Mouse (Mus musculus): Measurements from ENCODE around the gene AA467197.
A peak's percentile ranks its signal among the peaks of the same experiment; 100 is the strongest.

The AA467197 gene

DNA sequence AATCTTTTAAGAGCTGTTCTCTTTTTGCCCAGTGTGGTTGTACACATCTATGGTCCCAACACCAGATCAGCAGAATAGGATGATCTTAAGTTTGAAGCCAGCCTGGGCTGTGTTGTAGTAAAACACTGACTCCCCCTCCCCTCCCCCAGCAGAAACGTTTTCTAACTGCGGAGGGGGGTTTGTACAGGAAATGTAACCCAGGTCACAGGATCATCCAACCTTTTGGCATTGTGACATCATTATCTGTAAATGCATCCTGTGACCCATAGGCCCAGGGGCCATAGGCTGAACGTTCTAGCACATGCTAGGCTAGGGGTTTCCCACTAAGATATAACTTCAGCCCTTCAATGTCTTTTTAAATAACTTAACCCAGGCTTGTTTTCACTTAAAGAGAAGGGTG is at the start of gene AA467197:
Gene AA467197 (plus strand): TSS at position 301 of the 400 bp plus-strand sequence.
- DNase-seq (ENCODE audit: low spot score) = no peak

DNA sequence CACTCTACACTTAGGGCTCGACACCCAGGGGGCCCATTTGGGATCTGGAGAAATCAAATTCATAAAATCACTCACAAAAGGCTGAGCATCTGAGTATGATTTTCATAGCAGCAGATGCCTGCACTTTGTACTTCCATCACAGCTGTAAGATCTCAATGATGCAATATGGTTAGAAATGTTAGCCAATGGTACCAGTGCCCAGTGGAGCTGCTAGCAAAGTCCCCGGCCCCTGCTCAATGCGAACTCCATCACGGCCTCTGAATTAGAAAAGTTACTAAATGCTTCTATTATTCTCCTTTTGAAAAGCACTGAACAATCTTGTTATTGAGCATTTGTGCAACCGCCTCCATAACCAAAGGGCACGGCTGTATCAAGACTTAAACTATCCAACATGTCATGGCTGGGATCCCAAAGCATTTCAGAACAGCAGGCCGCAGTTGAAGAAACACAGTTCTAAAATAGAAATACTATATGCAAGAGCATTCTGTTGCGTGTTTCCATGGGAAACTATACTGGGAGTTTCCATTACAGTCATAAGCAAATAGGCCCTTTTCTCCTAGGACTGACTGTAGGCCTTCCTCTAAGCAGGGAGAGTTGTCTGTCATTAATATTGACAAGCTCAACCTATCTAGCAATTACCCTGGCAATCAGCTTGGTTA is 48.8 kb upstream of the AA467197 start:
- DNase-seq (ENCODE audit: low spot score) = peak; percentile 19

DNA sequence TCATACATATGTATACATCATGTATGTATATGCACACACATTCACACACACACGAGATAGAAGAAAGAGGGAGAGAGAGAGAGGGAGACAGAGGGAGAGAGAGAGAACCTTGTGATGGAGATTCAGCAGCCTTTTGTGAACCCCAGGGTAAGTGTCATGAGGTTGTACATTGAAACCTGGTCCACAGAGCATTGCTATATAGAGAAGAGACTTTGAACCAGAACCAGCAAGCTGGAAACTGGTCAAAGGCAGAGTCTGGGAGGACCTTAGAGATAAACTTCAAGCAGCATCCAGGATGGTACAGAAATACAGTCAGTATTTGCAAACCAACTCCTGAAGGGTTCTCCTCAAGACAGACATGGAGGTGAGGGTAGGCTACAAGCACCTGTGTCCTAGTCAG is 46.4 kb upstream of the AA467197 start:
- no peak for DNase-seq (ENCODE audit: low spot score)

DNA sequence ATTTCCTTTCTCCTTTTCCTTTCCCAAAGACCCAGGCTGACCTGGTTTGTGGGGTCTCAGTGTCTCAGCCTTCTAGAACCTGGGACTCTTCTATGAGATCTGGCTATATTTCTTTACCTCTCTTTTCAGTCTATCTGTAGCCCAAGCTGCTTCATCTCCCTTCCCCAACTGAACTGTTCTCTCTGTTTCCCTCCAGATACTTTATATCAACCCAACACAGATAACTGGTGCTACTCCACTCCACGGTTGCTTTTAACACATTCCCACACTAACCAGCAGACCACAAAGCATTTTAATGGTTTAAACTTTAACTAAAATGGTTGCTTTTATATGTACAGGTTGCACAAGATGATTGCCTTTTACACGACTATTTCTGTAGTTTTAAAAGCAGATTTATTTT is 45.6 kb upstream of the AA467197 start:
- no peak for DNase-seq (ENCODE audit: low spot score)

DNA sequence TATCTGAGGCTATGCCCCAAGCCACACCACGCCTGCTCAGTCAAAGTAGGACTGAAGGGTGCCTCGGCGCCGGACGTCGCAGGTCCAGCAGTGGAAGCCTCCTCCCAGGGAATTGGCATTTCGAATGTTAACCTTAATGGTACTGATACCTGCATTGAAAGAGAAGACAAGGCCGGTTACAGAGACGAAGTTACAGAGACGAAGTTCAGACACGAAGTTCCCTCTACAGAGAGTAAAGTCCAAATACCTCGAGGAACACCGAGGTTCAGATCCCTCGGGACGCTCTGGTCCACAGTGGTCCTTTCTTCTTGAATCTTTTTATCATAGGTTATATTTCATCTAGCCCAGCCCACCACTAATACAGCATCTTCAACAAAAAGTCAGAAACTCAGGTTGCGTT is 41.3 kb upstream of the AA467197 start:
- no peak for DNase-seq (ENCODE audit: low spot score)

DNA sequence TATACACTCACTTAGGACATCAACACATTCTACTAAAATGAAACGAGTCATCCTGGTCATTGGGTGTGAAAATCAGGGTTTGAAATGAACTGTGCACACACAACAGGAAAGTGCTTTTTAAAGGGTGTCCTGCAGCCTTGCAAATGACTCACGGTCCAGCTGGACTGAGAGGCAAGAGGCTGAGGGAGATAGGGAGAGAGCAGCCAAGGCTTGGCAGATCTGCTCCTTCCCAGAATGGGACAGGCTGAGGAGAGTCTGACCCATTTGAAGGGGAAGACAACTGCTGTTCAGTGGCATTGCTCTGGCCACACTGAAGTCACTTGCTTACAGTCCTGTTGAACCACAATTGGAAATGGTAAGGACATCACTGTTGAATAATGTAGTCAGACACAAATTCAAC is 37.0 kb upstream of the AA467197 start:
- DNase-seq (ENCODE audit: low spot score) = no peak

DNA sequence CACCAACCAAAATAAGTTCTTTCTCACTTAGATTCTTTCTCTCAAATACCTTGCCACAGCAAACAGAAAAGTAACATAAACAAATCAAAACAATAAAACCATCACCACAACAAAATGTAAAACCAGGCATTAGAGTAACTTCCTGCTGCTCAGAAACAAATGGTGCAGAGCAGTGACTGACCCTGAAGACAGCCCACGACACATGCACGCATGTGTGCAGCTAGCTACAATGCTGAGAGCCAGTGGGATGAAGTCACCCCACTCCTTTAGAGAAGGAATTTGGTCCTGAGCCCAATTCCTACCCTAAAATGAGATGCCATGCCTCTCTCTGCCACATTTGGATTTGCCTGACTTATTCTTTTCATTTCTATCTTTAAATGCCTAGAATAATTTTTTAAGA is 35.4 kb upstream of the AA467197 start:
- no peak for DNase-seq (ENCODE audit: low spot score)

DNA sequence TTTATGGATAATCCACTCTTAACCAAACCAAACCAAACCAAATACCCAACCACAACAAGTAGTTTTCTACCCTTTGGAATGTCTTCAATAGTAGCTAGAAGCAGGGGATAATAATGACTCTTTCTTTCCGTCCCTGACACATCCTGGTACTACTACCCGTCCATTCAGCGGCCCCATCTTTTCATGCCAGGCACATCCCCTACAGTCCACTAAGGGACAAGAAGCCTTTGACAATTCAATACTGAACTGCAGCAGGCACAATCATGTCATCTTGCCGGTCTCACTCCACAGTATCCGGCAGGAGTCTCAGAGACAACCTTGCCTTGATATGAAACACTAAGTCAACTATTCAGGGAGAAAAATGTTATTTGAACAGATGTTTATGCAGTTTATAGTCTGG is 31.0 kb upstream of the AA467197 start:
- DNase-seq (ENCODE audit: low spot score) = no peak

DNA sequence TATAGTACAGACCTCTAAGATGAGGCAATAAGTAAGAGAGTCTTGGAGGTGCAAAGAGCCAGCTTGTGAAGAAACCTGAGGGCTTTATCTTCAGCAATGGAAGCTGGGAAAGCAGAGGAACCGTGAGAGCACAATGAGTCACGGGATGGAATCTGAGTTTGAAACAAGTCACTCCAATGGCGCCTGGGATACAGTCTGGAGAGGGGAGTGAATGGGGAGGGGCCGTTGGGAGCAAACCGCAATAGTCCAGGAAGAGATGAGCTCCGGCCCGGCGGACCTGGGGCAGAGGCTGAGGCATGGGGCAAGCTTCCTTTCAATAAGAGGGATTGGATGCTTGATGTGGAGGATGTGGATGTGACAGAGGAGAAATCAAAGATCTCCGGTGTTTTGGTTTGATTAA is 28.0 kb upstream of the AA467197 start:
- DNase-seq (ENCODE audit: low spot score) = no peak

DNA sequence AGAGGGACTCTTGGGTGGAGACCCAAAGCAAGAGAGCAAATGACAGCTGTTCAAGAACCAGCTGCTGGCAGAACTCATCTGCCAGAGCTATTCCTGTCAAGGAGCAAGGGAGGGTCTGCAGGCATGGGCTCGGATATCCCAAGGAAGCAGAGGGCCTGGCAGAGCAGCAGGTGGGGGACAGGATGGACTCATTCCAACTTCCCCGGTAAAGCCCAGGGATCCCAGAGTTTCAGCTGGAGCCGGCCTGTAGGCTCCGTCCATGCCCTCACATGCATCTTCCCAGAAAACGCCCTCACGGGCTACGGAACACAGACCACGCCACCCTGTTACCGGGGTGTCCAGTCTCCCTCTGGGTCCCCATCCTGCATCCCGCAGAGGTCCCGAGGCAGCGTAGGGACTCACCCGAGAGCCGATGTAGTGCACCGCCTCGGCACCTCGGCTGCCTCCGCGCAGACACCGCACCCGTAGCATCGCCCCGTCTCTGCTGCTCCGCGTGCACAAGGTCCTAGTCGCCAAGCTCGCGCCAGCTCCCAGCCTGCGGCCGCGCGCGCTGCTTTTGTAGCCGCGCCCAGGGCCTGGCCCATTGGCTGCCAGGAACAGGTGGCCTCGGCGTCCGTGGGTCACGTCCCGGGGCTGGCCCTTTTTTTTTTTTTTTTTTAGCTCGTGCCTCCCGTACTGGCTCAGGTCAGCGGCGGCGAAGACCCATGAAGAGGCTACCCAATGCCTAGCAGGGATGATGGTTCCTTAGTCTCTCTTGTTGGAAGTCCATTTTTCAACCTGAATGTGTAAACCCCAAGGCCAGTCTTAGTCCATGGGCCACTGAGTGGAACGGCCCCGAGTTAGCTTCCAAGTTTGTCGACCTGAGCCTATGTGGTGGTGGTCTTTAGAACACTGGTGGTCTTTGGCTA is 25.8 kb upstream of the AA467197 start, which contains the start of gene Gatm:
Gene Gatm (minus strand): TSS at position 558 of the 908 bp plus-strand sequence.
- DNase-seq (ENCODE audit: low spot score) = no peak

DNA sequence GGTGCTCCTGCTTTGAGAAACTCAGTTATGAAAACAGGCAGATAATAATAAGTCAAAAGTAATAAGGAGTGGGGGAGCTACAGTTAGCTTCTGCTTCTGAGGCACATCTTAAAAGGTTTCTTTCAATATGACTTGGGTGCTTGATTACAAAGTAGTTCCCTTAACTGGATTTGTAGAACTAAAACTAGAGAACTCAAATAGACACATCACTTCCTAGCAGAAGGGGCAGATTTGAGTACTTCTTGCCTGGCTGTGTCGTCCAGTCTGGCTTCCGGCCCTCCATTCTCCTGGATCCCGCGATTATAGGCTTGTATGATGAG is 25.2 kb upstream of the AA467197 start:
- DNase-seq (ENCODE audit: low spot score) = no peak

DNA sequence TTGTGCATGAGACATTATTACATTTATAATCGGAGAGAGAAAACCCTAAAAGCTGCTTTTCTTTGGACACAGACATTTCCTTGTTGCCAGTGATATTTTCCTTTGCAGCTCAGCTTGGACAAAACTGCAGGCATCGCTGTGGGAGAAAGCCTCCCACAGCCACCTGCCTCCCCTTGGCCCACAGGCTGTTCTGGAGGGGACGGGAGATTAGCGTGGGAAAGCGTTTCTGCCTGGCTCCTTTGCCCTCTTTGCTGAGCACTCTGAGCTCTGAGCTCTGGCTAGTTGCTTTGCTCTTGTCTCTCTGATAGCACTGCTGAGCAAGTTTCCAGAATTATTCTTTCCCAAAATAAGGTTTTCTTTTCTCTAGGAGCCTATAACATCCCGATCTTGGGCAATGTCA is 20.5 kb upstream of the AA467197 start:
- no peak for DNase-seq (ENCODE audit: low spot score)

DNA sequence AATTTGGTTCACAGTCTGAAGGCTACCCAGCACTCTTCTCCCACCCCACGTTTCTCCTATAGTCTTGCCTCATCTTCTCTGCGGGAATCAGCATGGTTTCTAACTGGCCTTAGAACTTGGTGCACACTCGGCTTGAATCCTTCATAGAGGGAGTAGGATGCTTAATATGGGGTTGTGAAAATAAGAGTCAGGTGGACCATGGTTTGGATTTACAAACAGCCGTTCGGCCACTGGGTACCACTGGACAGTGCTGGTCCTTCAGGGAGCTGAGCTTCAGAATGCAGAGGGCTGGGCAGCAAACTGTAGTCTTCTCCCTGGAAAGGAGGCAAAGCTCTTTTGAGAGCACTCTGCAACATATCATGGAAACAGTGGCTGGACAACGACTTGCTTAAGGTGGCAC is 19.0 kb upstream of the AA467197 start:
- no peak for DNase-seq (ENCODE audit: low spot score)

DNA sequence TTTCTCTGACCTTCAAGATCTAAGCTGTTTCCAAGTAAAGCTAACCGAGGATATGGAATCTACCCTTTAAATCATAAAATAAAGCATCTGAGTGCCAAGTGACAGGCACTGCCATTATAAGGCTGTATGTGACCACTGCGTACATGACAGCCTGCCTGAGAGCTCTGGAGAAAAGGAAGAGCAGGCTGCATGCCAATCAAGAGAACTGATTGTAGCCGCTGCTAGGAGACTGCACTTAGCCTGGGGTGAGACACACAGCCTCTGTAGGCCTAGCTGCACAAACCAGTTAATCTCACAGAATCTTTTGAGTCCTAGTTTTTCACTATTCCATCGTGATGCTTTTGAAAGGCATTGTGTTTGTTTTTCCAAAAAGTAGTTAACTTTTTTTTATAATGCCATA is 18.1 kb upstream of the AA467197 start:
- DNase-seq (ENCODE audit: low spot score) = no peak

DNA sequence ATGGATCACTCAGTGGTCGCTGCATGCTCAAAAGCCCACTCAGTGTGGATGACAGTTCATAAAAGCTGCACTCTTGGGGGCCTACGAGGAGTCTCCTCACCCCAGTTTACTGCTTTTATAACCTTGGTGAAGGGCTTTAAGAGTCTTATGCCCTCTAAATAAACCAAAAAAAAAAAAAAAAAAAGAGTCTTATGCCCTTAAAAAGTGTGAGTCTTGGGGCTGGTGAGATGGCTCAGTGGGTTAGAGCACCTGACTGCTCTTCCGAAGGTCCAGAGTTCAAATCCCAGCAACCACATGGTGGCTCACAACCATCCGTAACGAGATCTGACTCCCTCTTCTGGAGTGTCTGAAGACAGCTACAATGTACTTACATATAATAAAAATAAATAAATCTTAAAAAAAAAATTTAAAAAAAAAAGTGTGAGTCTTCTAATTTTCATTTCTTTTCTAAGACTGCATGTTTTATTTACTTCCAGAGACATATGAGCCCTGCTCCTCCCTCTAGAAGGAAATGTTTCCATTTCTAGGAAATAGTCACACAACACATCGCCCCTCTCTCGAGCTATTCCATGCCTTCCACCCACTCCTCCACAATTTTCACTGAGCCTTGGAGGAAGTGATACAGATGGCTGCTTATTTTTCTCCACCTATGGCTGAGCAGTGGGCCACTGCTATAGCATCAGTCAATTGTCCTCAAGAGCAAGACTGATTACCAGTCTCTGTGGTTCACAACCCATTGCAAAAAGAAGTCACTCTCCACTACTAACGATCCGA is 15.3 kb upstream of the AA467197 start:
- DNase-seq (ENCODE audit: low spot score) = no peak

DNA sequence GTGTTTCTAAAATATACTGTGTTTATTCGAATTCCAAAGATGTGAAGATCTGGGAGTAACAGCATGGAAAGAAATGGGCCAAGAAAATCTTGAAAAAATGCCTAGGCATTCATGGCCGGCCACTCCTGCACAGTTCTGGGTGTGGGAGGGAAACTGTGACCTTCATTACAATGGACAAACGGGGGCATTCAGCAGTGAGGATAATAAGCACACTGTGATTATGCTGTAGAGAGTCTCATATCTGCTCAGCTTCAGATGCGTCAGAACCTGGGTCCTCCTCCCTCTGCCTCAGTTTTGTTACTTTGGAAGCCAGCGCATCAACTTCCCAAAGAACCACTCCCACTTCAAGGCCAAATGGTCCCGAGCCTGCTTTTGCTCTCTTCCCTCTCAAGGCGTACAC is 10.9 kb upstream of the AA467197 start:
- no peak for DNase-seq (ENCODE audit: low spot score)

DNA sequence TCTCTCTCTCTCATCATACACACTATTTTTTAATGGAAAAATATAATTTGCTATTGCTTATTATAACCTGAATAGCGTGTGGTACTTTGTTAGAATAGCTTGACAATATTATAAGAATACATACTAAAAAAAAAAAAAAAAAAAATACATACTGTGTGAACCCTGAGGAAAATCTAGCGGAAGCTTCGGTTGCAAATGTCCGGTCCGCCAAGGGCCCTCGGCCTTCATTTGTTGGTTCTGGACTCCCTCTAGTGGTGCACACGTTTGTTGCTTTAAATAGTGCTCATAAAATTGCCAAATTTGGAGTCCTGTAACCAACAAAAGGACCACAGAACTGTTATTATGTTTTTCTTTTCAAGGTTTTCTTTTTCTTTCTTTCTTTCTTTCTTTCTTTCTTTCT is 7.8 kb upstream of the AA467197 start:
- DNase-seq (ENCODE audit: low spot score) = peak; percentile 88

DNA sequence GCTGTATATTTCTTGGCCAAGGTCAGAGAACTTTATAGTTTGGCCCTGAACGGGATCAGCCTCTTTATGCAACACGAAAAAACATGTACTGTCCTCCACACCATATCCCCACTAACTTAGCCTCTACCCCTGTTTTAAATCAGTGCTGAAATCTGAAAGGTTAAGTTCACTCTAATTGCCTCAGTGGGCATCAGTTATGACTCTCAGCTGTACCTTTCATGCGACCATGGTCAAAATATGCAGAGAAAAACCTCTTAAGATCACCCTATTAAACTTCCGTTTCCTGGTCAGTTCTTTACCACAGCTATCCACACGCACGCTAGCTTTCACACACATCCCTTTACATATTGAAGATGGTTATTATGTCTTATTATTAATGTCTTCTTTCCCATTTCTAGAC is 6.9 kb upstream of the AA467197 start:
- DNase-seq (ENCODE audit: low spot score) = no peak

DNA sequence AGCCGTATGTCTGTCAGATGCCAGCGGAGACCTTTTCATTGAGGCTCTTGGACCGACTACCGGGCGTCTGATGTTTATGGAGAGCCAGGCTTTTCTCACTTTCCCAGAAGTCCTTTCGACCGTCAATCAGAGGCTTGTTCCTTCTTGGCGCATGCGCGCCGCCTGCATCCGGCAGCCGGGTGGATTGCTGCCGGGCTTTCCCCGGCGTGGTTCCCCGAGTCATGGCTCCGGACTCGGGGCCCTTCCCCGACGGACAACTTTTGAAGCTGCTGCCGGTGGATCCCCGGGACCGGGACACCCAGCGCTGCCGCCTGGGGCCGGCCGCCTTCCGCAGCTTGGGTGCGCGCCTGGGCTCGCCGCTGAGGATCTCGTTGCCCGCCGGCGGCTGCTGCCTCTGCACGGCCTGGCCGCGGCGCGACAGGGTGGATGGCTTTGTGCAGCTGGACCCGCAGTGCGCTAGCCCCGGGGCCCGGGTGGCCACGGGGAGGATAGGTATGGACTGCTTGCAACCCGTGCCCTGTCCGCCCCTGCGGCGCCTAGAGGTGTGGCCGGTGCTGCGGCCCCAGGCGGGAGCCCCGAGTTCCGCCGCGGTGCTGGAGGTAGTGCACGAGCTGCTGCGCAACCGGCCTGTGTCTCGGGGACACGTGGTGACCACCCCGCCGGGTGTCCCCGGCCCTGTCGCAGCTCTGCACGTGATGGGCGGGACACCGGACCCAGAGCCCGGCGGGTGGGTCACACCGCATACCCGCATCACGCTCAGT is 6.1 kb upstream of the AA467197 start:
- DNase-seq (ENCODE audit: low spot score) = peak; percentile 94

DNA sequence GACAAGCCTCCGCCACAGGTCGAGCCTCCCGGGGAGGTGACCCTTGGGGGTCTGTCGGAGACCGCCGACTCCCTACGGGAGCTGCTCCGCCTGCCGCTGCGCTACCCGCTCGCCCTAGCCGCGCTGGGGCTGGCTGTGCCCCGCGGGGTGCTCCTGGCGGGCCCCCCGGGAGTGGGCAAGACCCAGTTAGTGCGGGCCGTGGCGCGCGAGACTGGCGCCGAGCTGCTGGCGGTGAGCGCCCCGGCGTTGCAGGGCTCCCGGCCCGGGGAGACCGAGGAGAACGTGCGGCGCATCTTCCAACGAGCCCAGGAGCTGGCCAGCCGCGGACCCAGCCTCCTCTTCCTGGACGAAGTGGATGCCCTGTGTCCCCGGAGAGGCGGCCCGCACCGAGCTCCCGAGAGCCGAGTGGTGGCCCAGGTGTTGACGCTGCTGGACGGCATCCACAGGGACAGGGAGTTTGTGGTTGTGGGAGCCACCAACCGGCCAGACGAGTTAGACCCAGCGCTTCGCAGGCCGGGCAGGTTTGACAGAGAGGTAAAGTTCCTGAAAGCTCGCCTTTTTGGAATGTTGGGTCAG is 5.5 kb upstream of the AA467197 start:
- peak; percentile 61 for DNase-seq (ENCODE audit: low spot score)

DNA sequence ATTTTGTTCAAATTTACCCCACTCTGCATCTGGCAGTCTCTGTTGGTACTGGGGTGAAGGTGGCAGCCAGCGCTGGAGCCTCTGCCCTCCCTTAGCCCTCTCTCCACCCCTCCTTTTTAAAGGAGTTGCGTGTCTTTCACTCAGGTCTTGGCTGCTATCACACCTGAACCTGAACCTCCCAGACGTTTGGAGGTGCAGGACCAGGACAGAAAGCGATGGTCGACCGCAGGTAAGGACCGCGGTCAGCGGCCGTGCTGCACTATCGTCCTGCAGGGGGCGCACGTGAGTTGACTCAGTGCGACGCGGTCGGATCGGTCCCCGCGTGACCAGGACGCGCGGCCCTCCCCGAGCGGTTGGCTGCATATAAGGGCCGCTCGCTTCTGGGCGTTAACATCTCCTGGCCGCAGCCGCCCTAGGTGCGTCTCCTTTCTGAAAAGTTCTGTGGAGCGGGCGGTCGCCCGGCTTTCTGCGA is 776 bp downstream of the AA467197 start:
- peak; percentile 17 for DNase-seq (ENCODE audit: low spot score)

DNA sequence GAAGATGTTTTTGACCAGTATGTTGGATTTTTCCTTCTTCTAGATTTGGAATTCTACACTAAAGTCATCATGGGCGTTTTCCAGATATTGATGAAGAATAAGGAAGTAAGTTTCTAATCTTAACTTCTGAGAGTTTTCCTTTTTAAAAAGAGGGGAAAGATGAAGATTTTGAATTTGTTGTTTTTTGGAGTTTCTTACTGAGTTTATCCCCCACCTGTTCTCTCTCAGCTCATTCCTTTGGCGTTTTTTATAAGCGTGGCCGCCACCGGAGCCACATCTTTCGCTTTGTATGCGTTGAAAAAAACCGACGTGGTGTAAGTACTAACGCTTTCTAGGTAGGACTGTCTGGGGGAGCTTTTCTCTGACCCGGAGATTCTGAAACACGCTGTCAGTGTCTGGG is 1.2 kb downstream of the AA467197 start:
- no peak for DNase-seq (ENCODE audit: low spot score)
